Mouse (Mus musculus): ENCODE measurements at regions not wholly inside any gene's neighbourhood (a gene's known extent, or its start where the extent isn't known, plus 50 kb on each side); places are given as distances from the start of the nearest gene placed in this dataset.

DNA sequence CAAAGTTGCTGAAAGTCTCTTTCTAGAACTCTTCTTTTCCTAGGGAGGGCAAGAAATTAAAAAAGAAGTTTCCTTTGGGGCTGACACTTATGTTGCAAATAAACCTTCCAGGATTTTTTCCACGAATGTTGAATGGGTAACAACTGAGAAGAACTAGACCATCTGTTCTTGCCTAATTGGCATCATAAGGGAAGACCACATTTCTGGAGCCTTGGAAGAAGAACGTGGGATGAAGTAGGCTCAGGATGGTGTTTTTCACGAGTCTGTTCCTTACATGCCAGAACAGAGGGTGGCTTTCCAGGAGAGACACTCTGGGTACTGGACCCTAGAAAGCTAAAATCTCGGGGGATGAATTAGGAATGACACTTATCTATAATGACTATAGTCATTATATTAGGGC lies 314.1 kb downstream of the Cog6 start:
- Histone ChIP-seq H3K36me3 (ENCODE audit: control insufficient read depth, insufficient read depth, low read length) (no peaks in the 10 kb centered on the region), H3K79me2 (ENCODE audit: control insufficient read depth, insufficient read depth, low read length) (no peaks in the 10 kb centered on the region), H3K9ac (ENCODE audit: low read depth, low read length) (no peak overlapping the region), H3K27ac (replicated peaks; ENCODE audit: insufficient read depth, low read depth, low read length) (no peak overlapping the region), H3K4me1 (ENCODE audit: control insufficient read depth, insufficient read depth, low read length) (no peaks in the 10 kb centered on the region), H3K27me3 (ENCODE audit: control insufficient read depth, insufficient read depth, low read length) (no peaks in the 10 kb centered on the region), H3K4me3 (ENCODE audit: insufficient read depth, low read depth, low read length) (no peak overlapping the region)
- WGBS = 86% methylated on average over 4 of the region's 4 CpGs
- TF ChIP-seq CTCF (IDR thresholded peaks at IDR 0.05; ENCODE audit: low read depth, low read length) (no peak), POLR2A (IDR thresholded peaks at IDR 0.05; ENCODE audit: extremely low read depth, insufficient read depth, low read length) (no peak)
- no peak for DNase-seq (ENCODE audit: extremely low read depth, low read depth, low spot score)

DNA sequence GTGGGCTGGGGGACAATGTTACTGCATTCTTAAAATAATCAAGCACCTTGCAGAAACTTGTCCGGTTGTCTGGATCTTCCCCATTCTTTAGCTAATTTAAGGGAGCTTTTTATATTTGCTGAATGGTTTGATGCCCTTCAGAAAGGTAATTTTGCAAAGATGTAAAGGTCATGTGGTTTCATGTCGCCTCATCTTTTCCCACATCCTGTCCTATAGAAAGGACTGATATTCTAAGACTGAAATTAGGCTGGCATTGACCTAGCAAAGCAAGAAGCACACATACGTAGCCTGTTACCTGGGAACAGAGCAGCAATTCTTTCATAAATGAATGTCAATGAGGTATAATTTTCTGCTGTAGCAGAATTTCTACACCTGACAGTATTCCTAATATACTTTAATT lies 315.4 kb downstream of the Cog6 start:
- Histone ChIP-seq H3K9ac (ENCODE audit: low read depth, low read length) (no peak overlapping the region), H3K79me2 (ENCODE audit: control insufficient read depth, insufficient read depth, low read length) (no peaks in the 10 kb centered on the region), H3K4me1 (ENCODE audit: control insufficient read depth, insufficient read depth, low read length) (no peaks in the 10 kb centered on the region), H3K27me3 (ENCODE audit: control insufficient read depth, insufficient read depth, low read length) (no peaks in the 10 kb centered on the region), H3K4me3 (ENCODE audit: insufficient read depth, low read depth, low read length) (no peak overlapping the region), H3K27ac (replicated peaks; ENCODE audit: insufficient read depth, low read depth, low read length) (no peak overlapping the region), H3K36me3 (ENCODE audit: control insufficient read depth, insufficient read depth, low read length) (no peaks in the 10 kb centered on the region)
- 96% methylated on average over 3 of the region's 3 CpGs for WGBS
- TF ChIP-seq CTCF (IDR thresholded peaks at IDR 0.05; ENCODE audit: low read depth, low read length) = no peak
- TF ChIP-seq POLR2A (IDR thresholded peaks at IDR 0.05; ENCODE audit: extremely low read depth, insufficient read depth, low read length) = no peak
- DNase-seq (ENCODE audit: extremely low read depth, low read depth, low spot score) = no peak

DNA sequence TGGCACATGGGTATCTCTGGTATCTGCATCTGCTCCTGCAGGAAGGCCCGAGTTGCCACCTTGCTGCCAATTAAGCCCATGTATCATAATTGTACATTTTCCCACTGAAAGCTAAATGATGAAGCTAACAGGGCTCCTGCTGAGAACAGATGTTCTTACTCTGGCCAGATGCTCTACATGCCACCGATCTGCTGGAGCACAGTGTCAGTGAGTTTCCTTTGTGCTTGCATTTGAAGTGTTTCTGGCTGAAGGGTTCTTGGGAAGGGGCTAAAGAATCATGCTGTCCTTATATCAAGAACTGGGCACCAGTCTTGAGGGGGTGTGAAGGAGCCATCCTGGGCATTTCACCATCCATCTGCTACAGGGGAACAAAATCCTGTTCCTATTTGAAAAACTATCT lies 323.2 kb downstream of the Cog6 start:
- WGBS = 90% methylated on average over 2 of the region's 2 CpGs
- H3K27me3 ChIP-seq (ENCODE audit: control insufficient read depth, insufficient read depth, low read length) = no peaks in the 10 kb centered on the region
- H3K27ac ChIP-seq (replicated peaks; ENCODE audit: insufficient read depth, low read depth, low read length) = no peak overlapping the region
- H3K4me1 ChIP-seq (ENCODE audit: control insufficient read depth, insufficient read depth, low read length) = no peaks in the 10 kb centered on the region
- no peaks in the 10 kb centered on the region for H3K36me3 ChIP-seq (ENCODE audit: control insufficient read depth, insufficient read depth, low read length)
- DNase-seq (ENCODE audit: extremely low read depth, low read depth, low spot score) = no peak
- no peak overlapping the region for H3K9ac ChIP-seq (ENCODE audit: low read depth, low read length)
- H3K4me3 ChIP-seq (ENCODE audit: insufficient read depth, low read depth, low read length) = no peak overlapping the region
- TF ChIP-seq POLR2A (IDR thresholded peaks at IDR 0.05; ENCODE audit: extremely low read depth, insufficient read depth, low read length) (no peak), CTCF (IDR thresholded peaks at IDR 0.05; ENCODE audit: low read depth, low read length) (no peak)
- no peaks in the 10 kb centered on the region for H3K79me2 ChIP-seq (ENCODE audit: control insufficient read depth, insufficient read depth, low read length)

DNA sequence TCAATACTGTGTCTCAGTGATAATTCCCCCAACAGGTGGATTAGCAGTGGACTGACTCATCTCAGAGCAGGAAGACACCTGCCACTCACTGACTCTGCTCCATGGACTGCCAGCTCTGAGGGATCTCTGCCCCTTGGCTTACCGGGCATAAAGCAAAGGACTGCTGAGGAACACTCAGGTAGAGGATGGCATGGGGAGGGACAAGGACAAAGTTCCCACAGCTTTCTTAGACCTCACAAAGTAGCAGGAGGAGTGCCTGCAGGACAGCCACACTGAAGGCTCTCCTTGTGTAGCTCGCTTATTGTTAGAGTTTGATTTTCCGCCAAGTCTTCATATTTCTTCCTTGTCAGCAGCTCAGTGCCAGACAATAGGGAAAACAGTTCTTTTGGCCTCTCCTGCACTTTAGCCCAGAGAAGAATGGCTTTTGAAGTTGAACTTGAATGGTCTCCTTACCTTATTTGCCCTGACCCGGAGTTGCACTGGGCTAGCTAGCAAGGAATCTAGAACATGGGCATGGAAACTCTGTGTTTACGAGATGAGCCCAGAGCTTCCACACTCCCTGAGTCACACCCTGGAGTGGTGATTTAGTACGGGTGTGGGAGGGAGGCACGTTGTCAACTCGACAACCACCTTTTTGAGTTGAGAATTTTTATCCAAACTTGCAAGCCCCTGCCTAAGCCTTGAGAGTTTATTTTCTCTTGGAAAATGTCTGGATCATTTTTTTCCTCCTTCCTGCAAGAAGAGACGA lies 331.4 kb downstream of the Cog6 start:
- no peaks in the 10 kb centered on the region for H3K27me3 ChIP-seq (ENCODE audit: control insufficient read depth, insufficient read depth, low read length)
- no peak overlapping the region for H3K9ac ChIP-seq (ENCODE audit: low read depth, low read length)
- no peak overlapping the region for H3K27ac ChIP-seq (replicated peaks; ENCODE audit: insufficient read depth, low read depth, low read length)
- peak; percentile 2 for DNase-seq (ENCODE audit: extremely low read depth, low read depth, low spot score)
- no peak for TF ChIP-seq POLR2A (IDR thresholded peaks at IDR 0.05; ENCODE audit: extremely low read depth, insufficient read depth, low read length)
- no peak for TF ChIP-seq CTCF (IDR thresholded peaks at IDR 0.05; ENCODE audit: low read depth, low read length)
- H3K79me2 ChIP-seq (ENCODE audit: control insufficient read depth, insufficient read depth, low read length) = no peaks in the 10 kb centered on the region
- WGBS = 72% methylated on average over 9 of the region's 9 CpGs
- no peaks in the 10 kb centered on the region for H3K36me3 ChIP-seq (ENCODE audit: control insufficient read depth, insufficient read depth, low read length)
- no peak overlapping the region for H3K4me3 ChIP-seq (ENCODE audit: insufficient read depth, low read depth, low read length)
- no peaks in the 10 kb centered on the region for H3K4me1 ChIP-seq (ENCODE audit: control insufficient read depth, insufficient read depth, low read length)

DNA sequence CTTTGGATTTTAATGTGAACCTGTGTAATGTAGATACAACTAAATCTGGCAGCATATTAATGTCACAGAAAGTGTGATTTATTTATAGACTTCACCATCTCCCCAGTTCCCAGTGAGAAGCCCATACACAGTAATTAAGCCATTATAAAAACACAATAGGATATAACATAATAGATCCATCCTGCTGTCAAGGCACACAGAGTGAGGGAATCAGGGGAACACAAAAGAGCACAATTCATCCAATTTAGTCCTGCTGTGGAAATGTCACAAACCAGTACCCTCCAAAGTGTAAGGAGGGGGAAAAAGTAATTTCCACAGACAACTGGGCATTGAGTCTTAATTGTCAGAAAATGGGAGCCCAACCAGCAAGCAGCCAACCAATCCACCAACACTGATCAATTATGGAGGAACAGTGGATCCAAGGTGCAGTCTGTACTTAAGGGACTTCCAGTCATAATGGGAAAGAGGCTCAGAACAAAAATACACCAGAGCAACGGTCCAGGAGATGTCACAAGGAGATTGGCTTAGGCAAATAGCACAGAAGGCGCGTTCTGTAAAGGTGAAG lies 336.1 kb downstream of the Cog6 start:
- TF ChIP-seq POLR2A (IDR thresholded peaks at IDR 0.05; ENCODE audit: extremely low read depth, insufficient read depth, low read length) (no peak), CTCF (IDR thresholded peaks at IDR 0.05; ENCODE audit: low read depth, low read length) (no peak)

More for the DNA sequence above, 336.1 kb downstream of the Cog6 start:
- WGBS = 74% methylated on average over 3 of the region's 3 CpGs
- Histone ChIP-seq H3K4me1 (ENCODE audit: control insufficient read depth, insufficient read depth, low read length) (no peaks in the 10 kb centered on the region; the same call in 1 of the 2 replicates), H3K27ac (replicated peaks; ENCODE audit: insufficient read depth, low read depth, low read length) (no peak overlapping the region), H3K36me3 (ENCODE audit: control insufficient read depth, insufficient read depth, low read length) (no peaks in the 10 kb centered on the region), H3K4me3 (ENCODE audit: insufficient read depth, low read depth, low read length) (no peak overlapping the region), H3K79me2 (ENCODE audit: control insufficient read depth, insufficient read depth, low read length) (no peaks in the 10 kb centered on the region), H3K27me3 (ENCODE audit: control insufficient read depth, insufficient read depth, low read length) (no peaks in the 10 kb centered on the region), H3K9ac (ENCODE audit: low read depth, low read length) (no peak overlapping the region)
- no peak for DNase-seq (ENCODE audit: extremely low read depth, low read depth, low spot score)
